Mouse (Mus musculus) induced T-regulatory cell, adult 2 months (primary cell): ENCODE results near the gene Akap9.
"Not testable (repeated sequence)": the region's sequence is repeated elsewhere in the genome, so short reads cannot be mapped to it uniquely, and the experiment has no call there.

Experiments used
- DNase-seq: peaks from one replicate; pipeline ENCODE4 v3.0.0-alpha.2; 2012; ENCODE audit warnings: low read depth

The Akap9 gene

GRCm38 (mm10) chr5:4039351-4039750, 111.5 kb downstream of the Akap9 start:
- no peak for DNase-seq

- peak; percentile 26 for DNase-seq
Observed at GRCm38 (mm10) chr5:4040372-4040771, 112.5 kb downstream of the Akap9 start.

- DNase-seq, result no peak
Observed at GRCm38 (mm10) chr5:4040922-4041321, 113.1 kb downstream of the Akap9 start.

- DNase-seq, result no peak
Observed at GRCm38 (mm10) chr5:4060313-4060712, 132.5 kb downstream of the Akap9 start.

GRCm38 (mm10) chr5:4066476-4067115, 138.7 kb downstream of the Akap9 start:
- DNase-seq, result no peak

GRCm38 (mm10) chr5:4067203-4067602, 139.3 kb downstream of the Akap9 start:
- no peak for DNase-seq

GRCm38 (mm10) chr5:4079086-4079485, 151.2 kb downstream of the Akap9 start:
- no peak for DNase-seq

GRCm38 (mm10) chr5:4080861-4081260, 153.0 kb downstream of the Akap9 start:
- DNase-seq, result no peak

- no peak for DNase-seq
Observed at GRCm38 (mm10) chr5:4081513-4081912, 153.7 kb downstream of the Akap9 start.

- no peak for DNase-seq
Observed at GRCm38 (mm10) chr5:4084948-4085347, 157.1 kb downstream of the Akap9 start.

- DNase-seq, result no peak
Observed at GRCm38 (mm10) chr5:4086309-4086708, 158.5 kb downstream of the Akap9 start.

GRCm38 (mm10) chr5:4088190-4088589, 160.3 kb downstream of the Akap9 start:
- no peak for DNase-seq

- no peak for DNase-seq
Observed at GRCm38 (mm10) chr5:4094471-4094870, 166.6 kb downstream of the Akap9 start.

- DNase-seq, result no peak
Observed at GRCm38 (mm10) chr5:4101031-4101430, 173.2 kb downstream of the Akap9 start.

GRCm38 (mm10) chr5:4101770-4102169, 173.9 kb downstream of the Akap9 start:
- DNase-seq, result peak; percentile 52

- DNase-seq, result no peak
Observed at GRCm38 (mm10) chr5:4103626-4104340, 175.9 kb downstream of the Akap9 start.

GRCm38 (mm10) chr5:4104341-4105040, 176.6 kb downstream of the Akap9 start, which contains the start of gene Cyp51:
Cyp51 (minus strand) TSS chr5:4104746.
- DNase-seq, result peak; percentile 96

GRCm38 (mm10) chr5:4105651-4106186, 177.9 kb downstream of the Akap9 start:
- peak; percentile 25 for DNase-seq

- DNase-seq, result not testable (repeated sequence)
Observed at GRCm38 (mm10) chr5:4107056-4107455, 179.2 kb downstream of the Akap9 start.

- no peak for DNase-seq
Observed at GRCm38 (mm10) chr5:4112570-4113098, 184.8 kb downstream of the Akap9 start.
